Mouse (Mus musculus) right cerebral cortex, adult 18-20 months (tissue): ENCODE measurements at regions not wholly inside any gene's neighbourhood (a gene's known extent, or its start where the extent isn't known, plus 50 kb on each side); places are given as distances from the start of the nearest gene placed in this dataset.

Experiments used
- DNase-seq: peaks from one replicate; pipeline ENCODE4 v3.0.0; 2022; ENCODE audit warnings: mixed read lengths

DNA sequence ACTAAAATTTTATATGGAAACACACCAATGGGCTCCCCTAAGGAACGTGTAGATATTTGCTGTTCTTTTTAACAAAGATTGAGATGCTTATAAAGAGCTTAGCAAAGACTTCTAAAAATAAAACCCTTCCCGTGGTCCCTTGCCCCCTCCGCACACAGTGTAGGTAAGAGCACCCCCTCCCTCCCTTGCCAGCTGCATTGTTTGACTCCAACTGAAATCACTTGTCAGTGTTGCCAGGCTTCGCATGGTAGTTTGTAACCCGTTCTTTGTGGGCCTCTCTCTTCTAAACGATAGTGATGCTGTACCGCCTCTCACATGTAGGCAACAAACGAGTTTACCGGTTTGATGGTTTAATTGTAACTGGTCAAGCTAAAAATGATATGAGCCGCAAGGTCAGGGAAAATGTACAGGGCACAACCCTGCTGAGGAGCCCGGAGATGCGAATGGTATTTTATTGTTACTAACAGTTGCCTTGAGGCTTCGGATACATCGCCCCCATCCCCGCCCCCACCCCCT is 246.0 kb downstream of the Ttll7 start:
- no peak for DNase-seq

GRCm38 (mm10) chr3:147098611-147099010 is 246.4 kb downstream of the Ttll7 start:
- DNase-seq = no peak

DNA sequence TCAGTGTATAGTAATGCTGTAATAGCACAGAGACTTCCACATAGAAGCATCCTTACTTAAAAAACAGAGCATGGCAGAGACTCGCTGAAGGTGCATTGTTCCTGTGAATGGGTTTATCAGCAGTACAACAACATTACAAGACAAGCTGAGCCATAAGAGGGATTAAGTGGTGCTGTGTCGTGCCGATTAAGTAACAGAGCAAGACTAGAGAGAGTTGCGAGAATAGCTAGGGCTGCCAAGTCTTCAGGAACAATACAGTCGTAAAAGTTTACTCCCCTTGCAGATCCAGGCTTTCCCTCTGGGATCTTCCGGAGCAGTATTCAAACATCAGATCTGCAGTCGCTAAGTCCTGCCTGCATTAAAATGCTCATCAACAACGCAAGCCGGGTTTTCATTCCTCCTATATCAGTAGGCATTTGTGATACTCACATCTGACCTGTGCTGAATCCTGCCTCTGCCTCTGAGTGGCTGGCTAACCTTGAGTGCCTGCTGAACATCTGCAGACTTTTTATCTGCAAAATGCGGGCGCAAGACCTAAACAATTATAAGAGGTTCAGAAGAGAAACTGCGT is 247.1 kb downstream of the Ttll7 start:
- no peak for DNase-seq

- no peak for DNase-seq
Observed at GRCm38 (mm10) chr3:147101053-147101764, 249.0 kb downstream of the Ttll7 start.

- DNase-seq = no peak
Observed at GRCm38 (mm10) chr3:147101765-147102113, 249.6 kb downstream of the Ttll7 start.

DNA sequence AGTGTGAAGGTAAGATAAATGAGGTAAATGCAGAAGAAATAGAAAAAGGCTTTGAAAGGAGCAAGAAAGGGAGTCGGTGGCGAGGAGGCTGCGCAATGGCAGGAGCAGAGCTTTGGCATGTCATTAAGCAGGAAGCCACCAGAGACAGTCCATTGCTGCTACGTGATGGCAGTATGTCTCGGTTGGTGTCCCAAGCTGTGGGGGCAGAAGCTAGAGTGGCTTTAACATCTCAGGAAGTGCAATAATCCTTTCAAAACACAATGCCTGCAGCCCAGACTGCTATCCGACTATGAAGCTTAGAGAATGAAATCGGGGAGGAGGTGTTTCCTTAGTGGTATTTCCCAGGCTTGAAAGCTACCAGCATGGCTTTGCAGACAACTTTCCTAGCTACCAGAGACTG is 251.3 kb downstream of the Ttll7 start:
- DNase-seq = no peak

DNA sequence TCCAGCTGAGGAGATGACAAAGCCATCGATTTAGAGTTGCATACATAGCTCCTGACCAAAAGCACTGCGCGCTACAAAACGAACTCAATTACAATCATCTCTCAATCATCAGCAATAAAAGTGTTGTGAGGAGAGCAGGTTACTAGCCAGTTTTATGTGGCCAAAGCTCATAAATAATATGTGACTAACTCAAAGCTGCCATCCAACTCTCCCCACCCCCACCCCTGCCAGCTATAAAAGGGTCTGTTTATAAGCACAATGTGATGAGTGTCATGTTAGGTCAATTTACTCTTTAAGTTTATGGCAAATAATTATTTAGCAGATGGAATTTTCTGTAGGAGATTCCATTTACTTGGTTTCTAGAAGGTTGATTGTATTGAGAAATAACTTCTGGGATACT is 265.4 kb downstream of the Ttll7 start:
- DNase-seq = no peak

GRCm38 (mm10) chr3:147118092-147118491 is 265.9 kb downstream of the Ttll7 start:
- DNase-seq = no peak

GRCm38 (mm10) chr3:147118622-147119021 is 266.5 kb downstream of the Ttll7 start:
- DNase-seq = no peak

GRCm38 (mm10) chr3:147121826-147122225 is 269.7 kb downstream of the Ttll7 start:
- no peak for DNase-seq

- no peak for DNase-seq
Observed at GRCm38 (mm10) chr3:147127740-147128139, 275.6 kb downstream of the Ttll7 start.

- DNase-seq = no peak
Observed at GRCm38 (mm10) chr3:147132830-147133229, 280.7 kb downstream of the Ttll7 start.

DNA sequence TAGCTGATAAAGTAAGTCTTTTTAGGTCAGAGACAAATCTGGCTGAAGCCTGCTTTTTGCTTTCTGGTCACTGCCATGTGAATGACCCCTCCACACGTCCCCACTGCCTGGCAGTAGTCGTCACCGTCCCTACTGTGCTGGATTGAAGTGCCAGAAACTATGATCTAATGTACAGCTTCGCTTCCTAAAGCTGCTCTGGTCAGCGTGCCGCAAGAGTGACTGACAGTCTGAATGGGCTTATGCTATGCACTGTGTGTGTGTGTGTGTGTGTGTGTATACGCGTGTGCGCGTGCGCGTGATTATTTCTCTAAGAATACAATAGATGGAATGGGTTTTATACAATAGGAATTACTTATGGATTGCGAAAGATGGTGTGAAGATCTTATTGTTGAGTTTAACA is 281.2 kb downstream of the Ttll7 start:
- DNase-seq = no peak

DNA sequence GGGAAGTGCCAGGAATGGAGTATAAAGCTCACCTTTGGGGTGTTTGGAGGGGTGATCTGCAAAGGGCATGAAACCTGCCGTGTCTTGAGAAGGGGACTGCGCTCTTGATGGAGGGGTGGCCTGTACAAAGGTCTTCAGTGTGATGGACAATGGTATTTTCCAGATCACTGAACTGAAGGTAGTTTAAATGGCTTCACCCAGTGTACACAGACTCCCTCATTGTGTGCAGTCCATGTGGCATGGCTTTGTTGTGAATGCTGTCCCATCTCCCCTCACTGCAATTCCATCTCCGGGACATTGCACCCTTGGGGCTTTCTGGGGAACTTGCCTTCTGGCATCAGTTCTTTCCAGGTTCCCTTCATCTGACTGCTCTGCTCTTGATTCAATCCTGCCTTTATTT is 288.2 kb downstream of the Ttll7 start:
- DNase-seq = no peak

- no peak for DNase-seq
Observed at GRCm38 (mm10) chr3:147153456-147153855, 301.3 kb downstream of the Ttll7 start.

- no peak for DNase-seq
Observed at GRCm38 (mm10) chr3:147153998-147154397, 301.8 kb downstream of the Ttll7 start.

DNA sequence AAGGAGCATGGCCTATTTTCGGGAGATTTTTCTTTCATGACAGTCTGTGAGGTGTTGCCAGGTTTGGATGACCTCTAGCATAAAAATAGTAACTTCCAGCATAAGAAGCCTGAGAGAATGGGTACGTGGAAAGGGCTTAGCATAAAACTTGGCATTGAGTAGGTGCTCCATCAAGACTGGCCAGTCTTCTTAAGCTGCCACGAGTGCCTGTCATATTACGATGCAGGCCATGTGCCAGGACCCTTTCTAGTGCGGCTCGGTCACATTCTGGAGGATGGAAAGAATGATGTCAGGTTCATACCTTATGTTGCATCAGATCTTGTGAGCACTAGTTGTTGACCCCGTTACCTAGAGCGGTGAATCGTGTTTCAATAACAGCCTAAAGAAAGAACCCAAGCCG is 311.0 kb downstream of the Ttll7 start:
- DNase-seq = no peak

- DNase-seq = no peak
Observed at GRCm38 (mm10) chr3:147163540-147163939, 311.4 kb downstream of the Ttll7 start.

DNA sequence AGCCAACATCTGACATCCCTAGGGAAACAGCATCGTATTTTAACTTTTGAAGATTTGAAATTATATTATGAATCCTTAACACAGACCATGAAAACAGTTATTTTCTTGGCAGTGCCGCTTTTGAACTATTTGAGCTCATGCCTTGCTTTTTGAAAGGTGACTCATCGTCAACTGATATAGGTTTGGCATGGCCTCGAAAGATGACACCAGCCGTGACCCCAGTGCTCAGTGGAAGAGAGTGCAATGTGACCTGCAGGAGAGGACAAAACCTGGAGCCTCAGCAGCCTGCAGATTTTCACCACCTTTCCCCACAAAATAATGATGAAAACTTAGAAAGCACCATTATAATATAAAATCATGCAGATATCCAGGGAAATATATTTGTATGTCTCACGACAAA is 312.8 kb downstream of the Ttll7 start:
- no peak for DNase-seq

DNA sequence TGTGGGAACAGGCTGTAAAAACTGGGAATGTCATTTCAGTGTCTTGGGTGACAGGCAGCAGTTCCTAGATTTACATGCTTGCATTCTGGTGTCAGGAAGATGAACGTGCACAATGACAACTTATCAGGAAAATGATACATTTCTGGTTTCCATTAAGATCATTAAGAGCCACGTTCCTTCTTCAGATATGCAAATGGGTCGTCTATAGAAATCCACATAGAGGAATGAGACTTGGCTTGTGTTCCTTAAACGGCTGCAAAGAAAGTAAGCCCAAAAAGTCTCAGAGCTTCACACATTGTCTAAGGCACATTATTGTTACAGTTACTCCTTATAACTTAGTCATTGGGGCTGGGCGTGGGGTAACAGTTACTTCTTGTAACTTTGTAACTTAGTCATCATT is 314.4 kb downstream of the Ttll7 start:
- DNase-seq = no peak

GRCm38 (mm10) chr3:147169215-147169614 is 317.0 kb downstream of the Ttll7 start:
- DNase-seq = no peak

DNA sequence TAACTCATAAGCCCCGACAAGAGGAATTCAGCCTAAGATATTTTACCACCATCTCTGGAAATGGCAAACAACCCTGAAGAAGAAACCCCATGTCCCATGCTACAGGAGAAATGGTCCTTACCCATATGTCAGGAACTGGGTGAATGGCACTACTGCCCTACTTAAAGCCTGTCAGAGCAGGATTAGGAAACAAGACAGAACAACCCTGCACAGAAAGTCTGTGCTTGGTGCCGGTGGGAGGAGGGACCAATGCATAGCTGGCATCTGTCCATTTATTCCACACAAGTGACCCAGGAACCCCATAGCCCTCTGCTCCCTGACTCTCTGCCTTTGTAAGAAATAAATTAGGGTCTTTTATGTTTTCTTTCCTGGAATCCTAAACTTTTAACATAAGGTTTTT is 317.9 kb downstream of the Ttll7 start:
- no peak for DNase-seq

DNA sequence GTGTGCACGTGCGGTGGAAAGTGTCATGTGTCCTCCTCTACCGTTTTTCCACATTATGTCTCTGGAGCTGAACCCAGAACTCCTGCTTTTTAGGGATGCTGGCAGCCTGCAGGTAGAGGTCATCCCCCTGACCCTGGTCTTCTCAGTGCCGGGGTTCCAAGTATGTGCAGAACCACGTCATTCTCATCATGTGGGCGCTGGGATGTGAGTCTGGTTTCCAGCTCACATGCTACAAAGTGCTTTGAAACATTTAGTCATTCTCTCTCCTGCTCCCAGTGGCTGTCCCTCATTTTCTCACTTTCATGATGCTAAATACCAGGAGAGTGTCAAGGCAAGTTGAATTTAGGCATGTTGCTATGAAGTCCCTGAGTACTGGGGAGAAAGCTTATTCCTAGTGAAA is 326.6 kb downstream of the Ttll7 start:
- DNase-seq = no peak

- no peak for DNase-seq
Observed at GRCm38 (mm10) chr3:147180711-147181110, 328.5 kb downstream of the Ttll7 start.
